Mouse (Mus musculus) embryo, embryonic 11 days (tissue): ENCODE results near the gene Atad3a.
"Not testable (repeated sequence)": the region's sequence is repeated elsewhere in the genome, so short reads cannot be mapped to it uniquely, and the experiment has no call there.

Source experiments
- DNase-seq: peaks from one replicate; pipeline ENCODE4 v3.0.0-alpha.2; 2015

Atad3a gene

DNA sequence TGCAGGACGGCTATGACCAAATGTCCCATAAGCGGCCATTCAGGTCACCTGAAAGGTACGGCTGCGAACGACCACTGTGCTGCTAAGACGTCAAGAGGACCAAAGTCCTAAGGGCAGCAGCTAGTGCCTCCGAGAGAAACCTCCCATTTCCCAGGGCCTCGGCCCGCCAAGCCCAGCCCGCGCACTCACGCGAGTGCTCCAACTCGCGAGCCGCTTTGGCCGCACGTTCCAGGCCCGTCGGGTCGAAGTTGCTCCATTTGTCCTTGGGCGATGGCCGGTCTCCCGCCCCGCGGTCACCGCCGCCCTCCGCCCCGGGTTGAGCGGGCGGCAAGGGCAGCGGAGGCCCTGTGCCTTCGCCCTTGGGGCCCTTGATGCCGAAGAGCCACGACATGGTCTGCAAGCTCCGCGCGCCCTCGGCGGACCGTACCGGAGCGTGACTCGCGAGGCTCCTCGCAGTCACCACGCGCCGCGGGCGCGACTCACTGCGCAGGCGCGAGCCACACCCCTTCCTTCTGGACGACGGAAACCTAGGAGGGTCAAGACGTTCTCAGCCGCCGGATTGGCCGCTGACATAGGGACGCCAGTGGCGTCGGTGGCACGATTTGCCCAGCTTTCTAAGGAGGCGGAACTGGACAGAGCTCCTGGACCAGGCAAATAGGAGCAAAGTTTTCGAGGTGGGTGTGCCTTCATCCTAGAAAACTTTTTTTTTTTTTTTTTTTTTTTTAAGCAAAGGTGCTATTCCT is at the start of gene Atad3a:
Atad3a (minus strand) TSS at position 481 of the 743 bp plus-strand sequence.
- DNase-seq: peak; percentile 97

DNA sequence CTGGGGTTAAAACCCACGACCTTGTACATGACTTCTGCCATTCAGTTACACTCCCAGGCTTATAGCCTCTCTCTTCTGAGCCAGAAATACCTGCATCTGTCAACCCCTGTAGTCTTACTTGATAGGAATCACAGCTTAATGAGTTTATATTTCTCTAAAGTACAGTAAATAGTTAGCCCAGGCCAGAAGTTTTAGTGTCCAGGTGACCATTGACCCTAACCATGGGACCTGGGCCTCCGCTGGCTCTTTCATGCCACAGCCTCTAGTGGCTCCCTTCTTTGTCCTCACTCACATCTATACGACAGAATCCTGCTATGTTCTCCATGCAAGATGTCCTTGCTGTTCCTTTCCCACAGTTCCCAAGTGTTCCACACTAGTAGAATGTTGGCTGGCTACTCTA is 46.9 kb upstream of the Atad3a start:
- no peak for DNase-seq

DNA sequence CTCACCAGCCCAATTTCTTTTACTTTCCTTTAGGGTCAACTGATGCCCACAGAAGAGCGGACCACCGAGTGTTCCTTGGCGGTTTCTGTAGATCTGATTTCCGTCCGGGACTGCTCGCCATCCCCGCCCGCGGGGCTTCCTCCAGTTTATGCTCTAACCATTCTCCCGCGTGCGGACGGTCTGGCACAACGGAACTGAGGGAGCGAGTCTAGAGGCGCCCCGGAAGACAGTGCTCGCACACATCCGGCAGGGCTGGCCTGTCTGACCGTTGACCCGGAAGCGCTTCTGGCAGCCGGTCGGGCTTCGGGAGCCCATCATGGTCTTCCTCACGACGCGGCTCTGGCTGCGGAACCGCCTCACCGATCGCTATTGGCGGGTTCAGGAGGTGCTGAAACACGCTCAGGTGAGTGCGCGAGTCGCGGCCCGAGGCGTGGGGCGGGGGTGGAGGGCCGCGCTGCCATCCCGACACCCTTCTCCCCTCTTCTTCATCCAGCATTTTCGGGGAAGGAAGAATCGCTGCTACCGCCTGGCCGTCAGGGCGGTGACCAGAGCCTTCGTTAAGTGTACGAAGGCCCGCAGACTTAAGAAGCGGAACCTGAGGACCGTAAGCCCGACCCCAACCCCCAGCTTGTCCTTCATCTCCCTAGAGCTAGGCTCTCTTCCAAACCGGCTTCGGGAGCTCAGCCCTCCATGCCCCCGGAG is 42.6 kb upstream of the Atad3a start:
- peak; percentile 95 for DNase-seq

DNA sequence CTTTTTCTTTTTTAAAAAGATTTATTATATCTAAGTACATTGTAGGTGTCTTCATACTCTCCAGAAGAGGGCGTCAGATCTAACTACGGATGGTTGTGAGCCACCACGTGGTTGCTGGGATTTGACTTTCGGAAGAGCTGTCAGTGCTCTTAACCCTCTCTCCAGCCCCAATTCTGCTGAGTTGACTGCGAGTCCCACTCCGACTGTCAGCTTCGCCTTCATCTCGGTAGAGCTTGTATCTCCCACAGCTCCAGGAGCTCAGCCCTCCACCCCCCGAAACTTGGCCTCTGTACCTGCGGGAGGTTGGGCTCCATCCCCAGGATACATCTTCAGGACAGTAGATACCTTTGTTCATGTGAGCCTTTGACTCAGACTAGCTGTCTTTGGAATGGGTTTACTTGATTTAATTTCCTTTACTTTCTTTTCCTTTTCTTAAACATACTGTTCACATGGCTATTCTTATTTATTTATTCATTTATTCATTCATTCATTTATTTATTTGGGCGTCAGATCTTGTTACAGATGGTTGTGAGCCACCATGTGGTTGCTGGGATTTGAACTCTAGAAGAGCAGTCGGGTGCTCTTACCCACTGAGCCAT is 41.9 kb upstream of the Atad3a start, which contains the start of gene Mrpl20:
Mrpl20 (plus strand) TSS at position 138 of the 599 bp plus-strand sequence.
- DNase-seq: peak; percentile 48

DNA sequence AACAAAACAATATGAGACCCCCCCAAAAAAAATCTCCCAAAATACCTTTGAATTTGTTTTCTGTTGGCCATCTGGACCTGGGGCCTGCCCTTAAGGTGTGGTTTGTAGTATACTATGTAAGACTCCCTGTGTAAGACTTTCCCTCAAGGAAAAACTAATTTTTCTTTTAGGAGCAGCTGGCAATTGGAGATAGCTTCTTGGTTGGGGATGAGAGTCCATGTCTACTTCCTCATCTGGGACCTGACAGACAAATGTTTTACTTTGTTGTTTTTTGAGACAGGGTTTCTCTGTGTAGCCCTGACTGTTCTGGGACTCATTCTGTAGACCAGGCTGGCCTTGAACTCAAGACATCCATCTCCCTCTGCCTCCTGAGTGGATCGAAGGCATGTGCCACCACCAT is 41.2 kb upstream of the Atad3a start:
- no peak for DNase-seq

DNA sequence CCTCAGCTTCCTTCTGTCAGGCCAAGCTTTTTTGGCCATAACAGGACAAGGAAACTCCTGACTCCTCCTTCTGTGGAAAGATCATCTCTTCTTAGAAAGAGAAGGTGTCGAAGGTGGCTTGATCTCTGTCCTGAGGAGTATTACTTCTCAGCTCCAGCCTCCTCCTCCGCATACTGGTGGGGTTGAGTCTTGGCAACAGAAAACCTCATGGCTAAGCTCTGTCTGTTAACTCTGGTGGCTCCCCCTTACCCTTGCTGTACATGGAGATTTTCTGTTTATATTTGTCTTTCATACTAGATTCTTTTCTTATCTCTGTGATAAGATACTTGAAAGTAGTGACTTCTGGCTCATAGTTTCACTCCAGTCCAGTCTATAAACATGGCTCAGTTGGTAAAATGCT is 32.8 kb upstream of the Atad3a start:
- DNase-seq: no peak

DNA sequence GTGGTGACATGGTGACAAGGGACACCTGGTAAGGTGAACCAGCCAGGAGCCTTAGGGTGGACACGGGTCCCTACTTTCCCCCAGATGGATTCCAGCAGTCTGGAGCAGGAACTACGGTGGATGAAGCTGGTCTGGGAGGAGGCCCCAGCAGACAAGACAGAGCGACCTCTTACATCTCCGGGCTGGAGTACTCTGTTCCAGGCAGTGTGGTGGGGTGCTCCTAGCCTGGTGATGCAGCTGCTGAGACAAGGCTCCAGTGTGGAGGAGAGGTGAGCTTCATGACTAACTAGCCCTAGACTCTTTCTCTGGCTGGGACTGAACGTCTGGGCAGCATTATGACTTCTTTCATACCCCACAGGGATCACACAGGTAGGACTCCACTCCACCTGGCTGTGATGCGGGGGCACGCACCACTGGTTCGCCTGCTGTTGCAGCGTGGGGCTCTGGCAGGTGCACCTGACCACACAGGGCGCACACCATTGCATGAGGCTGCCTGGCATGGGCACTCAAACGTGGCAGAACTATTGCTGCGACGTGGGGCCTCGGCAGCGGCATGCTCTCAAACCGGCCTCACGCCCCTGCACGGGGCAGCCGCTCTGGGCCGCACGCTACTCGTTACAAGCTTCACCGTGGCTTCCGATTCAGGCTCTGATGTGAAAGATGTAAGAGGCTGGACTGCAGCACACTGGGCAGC is 30.5 kb upstream of the Atad3a start:
- DNase-seq: no peak

DNA sequence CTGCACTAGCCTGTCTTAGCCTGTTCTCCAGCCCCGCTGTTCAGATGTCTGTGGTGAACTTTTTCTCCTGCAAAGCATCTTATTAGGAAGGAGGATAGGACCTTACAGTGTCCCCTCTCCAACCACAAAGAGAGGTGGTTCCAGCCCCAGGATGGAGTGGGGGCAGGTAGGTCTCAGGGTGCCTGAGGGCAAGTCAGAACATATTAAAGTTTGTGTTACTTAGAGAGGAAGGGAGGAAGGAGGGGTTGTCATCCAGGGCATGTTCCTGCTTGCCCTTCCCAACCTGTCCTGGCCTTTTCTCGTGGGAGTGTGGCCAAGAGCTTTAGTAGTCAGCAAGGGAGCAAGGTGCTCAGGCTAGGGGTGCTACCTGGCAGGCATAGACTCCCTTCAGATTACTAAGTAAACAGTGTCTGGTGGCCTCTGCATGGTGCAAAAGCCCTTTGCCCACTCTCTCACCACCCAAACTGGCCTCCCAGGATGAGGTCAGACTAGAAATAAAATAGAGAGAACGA is 29.8 kb upstream of the Atad3a start:
- DNase-seq: no peak

DNA sequence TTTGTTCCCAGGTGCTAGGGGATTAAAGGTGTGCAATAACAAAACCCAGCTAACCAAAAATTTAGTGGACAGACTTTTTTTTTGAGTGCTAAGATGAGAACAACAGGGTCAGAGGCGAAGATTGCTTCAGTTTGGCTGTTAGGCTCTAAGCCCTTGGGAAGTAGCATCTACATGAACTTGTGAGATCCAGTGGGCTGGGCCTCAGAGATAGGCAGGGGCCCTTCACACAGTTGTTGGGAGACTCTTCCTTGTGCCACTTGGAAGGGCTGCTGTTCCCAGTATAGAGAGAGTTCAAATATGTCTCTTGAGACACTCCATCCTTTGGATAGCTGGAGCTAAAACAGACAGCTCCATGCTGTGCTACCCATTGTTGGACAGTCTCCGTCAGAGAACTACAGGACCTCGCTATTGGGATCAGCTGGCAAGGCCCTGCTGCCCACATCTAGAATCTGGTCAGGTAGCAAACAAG is 29.2 kb upstream of the Atad3a start, which contains the start of gene Ankrd65:
Ankrd65 (plus strand) TSS at position 419 of the 469 bp plus-strand sequence.
- no peak for DNase-seq

DNA sequence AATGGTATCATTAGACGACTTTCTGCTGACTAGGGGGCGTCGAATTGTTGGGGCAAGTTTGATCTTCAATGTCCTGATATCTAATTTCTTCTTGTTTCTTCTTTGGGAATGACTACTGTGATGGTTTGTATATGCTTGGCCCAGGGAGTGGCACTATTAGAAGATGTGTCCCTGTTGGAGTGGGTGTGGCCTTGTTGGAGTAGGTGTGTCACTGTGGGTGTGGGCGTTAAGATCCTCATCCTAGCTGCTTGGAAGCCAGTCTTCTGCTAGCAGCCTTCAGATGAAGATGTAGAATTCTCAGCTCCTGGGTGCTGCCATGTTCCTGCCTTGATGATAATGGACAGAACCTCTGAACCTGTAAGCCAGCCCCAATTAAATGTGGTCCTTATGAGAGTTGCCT is 27.9 kb upstream of the Atad3a start:
- DNase-seq: not testable (repeated sequence)

DNA sequence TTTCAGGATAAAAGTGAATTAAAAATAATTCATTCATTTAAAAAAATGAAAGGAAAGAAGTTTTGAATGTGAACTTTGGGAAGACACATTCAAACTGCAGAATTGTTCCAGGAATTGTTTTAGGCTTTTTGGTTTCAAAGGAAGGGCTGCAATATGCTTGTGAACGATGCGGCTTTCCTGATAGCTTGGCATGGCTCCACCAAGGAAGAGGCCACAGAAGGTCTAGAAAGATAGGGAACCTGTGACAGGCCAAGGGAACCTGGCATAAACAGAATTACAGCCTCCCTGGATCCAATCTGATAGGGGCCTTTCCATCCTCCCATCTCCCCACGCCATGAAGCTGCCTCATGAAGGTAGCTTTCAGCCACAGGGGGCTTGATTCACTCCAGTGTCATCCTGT is 27.4 kb upstream of the Atad3a start:
- DNase-seq: no peak

DNA sequence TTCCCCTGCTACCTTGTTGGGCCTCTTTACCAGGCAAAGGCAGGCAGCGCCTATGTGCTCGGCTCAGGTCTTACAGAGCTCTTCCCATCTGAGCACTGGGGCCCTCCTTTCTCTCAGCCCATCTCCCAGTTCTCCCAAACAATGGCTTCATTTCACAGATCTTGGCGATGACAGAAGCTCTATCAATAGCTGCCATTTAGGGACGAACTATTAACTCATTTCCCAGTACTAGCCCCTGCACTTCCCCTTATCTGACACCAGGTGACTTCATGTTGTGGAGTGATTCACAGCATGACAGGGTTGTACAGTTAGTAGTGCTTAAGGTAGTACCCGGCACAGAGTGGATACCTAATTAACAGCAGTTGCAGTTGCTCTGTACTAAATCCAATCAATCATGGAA is 24.9 kb upstream of the Atad3a start, which contains the start of gene Tmem88b:
Tmem88b (minus strand) TSS at position 56 of the 400 bp plus-strand sequence.
- DNase-seq: no peak

DNA sequence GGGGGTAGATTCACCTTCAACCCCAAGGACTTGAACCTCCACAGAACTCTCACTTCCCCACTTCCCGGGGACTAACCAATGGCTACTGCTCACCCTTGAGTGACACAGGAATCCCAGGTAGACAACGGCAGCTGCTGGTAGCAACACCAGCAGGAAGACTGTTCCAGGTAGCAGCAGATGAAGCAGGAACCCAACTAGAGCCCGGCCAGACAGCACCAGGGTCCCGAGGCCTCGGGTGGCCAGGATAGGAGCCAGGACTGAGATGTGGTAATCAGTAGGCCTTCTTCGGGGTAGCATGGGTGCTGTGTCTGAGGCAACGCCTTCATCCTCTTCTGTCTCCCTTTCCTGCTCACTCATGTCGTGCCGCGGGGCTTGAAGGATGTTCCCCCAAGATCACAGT is 24.4 kb upstream of the Atad3a start:
- no peak for DNase-seq

DNA sequence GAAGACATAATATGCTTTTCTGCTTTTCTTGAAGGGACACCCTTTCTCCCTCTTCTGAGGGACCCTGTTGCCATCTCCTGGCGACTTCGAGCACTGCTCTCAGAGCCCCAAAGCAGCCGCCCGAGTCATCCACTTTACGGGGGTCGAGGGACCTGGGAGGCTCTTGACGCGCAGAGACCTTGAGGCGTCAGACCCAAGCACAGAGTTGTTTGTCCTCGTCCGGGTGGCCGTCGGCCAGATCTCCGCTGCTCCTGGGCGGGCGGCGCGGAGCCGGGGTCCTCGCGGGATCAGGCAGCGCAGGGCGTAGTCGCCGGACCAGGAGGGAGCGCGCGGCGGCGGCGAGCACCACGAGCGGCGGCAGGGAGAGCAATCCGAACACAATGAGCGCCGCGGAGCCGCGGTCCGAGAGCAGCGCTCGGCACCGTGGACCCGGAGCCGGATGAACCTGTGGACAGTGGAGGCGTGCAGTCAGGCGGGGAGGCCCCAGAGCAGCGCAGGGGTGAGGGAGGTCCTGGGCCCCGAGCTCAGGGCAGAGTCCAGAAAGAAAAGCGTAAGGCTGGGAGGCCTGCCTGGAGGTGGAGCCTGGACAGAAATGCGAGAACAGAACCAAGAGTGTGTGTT is 23.3 kb upstream of the Atad3a start:
- DNase-seq: peak; percentile 90

DNA sequence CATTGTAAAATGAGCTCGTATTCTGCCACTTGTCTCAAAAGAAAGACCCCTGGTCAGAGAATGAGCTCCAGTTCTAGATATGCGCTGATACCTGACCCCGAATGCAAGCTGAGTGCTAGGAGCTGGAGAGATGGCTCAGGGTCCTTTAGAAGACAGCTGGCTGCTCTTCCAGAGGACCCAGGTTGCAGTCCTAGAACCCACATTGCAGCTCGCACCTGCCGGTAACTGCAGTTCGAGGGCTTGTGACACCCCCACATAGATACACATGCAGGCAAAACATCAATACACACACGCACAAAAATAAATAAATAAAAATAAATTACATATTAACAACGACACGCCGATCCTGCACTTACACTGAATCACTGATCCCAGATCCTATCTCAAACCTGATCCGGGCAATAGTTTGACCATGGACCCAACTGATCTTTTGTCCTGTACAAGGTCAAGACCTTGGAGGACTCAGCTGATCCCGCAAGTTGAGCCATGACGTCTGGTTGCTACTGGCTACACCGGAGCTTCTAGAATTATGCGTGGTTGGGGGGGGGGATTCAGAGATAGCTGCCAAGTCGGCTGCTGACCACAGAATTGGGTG is 22.7 kb upstream of the Atad3a start:
- DNase-seq: no peak

DNA sequence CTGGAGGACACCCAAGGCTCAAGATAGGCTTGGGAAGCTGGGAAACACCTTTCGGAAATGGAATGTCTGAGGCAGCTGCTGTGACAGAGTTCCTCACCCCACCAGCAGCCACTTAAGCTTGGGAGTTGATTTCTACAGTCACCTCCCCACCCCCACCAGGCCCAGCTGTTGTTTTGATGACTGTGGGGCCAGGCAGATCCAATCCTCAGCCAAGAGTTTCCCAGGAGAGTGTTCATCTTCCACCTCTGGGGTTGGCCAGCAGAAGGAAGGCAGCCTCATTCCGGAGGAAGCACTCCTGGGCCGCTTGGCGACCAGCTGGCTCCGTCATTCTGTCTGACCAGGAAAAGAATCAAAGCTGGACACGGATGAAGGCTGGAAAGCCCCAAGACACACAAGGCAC is 20.0 kb upstream of the Atad3a start:
- peak; percentile 43 for DNase-seq

DNA sequence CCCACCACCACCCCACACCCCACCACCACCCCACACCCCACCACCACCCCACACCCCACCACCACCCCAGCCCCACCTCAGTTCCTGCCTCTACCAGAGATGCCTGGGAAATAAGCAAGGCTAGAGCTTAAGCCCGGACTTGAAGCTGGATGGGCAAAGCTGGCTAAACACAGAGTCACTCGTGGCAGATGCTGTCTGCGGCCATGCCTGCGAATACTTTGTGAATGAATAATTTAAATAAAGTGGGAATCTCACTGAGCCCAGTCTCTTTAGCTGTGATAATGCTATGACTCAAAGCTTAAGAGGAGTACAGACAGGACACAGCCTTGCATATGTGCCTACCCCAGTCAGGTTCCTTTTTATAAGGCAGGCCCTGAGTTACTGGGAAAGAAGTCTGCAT is 18.6 kb upstream of the Atad3a start:
- no peak for DNase-seq

DNA sequence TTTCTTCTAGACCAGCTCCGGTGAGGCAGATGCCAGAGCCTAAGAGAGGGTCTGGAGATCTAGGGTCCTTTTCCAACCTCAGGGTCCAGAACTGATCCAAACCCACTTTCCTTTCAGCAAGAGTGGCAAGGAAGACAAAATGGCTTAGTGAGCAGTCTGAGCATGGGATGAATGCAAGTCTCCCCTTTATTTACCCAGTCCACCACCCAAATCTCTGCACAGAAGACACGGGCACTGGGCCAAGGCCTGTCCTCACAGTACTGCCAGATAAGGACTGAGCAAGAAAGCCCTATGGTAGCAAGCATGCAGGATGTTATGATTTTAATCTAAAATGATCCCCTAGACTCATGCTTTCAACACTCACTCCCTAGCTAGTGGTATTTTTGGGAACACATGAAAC is 16.9 kb upstream of the Atad3a start:
- no peak for DNase-seq

DNA sequence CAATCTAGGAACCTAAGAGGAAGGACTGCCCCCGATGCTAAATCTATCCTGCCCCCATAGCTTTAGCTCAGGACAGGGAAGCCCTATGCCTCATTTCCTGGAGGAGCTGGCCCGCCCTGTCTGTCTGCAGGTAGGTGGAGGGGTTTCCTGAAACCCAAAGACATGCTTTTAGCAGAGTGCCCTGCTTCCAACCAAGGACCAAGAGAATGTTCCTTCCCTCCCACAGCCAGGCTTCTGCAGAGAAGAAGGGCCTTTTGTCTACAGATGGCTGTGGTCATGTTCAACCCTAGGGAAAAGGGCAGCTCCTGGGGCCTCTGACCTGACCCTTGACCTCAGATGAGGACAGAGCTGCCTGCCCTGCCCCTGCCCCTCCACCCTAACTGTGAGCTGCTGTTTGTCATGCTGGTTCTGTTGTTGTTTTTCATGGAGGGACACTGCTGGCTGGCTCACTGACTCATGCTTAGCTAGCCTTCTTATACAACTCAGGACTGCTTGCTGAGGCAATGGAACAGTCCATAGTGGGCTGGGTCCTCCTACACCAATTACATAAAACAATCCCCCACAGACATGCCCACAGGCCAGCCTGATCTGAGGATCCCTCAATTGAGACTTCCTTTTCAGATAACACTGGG is 15.9 kb upstream of the Atad3a start:
- DNase-seq: peak; percentile 38

DNA sequence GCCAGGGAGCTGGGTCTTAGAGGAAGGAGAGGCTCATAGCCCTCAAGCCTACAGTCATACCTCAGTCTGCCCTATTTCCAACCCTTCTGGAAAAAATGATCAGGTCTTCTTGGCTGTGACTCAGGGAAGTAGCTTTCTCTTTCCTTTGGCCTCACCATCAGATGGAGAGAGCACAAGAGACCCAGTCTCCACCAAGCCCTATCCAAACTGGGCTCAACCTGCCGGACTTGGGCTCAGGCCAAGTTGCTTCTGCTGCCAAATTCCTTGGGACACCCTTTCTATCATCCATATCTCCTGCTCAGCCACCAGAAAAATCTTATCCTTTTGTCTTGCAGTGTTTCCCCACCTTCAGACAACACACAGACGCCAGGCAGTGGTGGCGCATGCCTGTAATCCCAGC is 15.0 kb upstream of the Atad3a start:
- DNase-seq: no peak

DNA sequence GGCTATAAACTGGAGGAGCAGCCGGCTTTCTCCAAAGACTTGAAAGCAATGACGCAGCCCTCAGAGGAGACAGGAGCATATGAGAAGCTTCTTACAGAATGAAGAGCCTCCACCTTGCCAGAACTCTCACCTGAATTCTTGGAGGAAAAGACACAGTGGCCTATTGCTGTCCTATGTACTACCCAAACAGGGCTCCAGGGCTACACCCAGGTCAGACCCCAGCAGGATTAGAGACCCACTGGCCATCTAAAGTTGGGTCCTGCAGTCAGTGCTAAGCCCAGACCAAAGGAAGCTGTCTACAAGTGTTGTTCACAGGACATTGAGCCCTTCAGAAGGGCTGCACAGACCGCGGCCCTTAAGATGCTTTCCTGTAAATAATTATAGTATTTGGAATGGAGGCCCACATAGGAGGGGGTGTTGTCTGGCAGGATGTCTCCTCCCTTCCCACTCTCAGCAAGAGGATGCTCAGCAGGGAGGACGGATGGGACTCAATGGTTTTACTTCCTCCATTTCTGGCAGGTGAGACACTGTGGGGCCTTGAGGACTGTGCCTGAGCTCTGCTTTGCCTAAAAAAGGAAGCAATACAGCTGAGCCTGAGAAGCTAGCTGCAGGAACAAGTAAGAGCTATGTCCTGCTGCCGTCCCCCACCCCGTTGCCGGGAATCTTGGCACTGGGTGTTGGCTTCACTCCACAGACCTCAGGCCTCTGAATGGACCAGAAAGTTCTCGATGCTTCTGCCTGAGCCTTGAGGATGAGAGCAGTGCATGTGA is 14.3 kb upstream of the Atad3a start:
- no peak for DNase-seq
